Mouse (Mus musculus): ENCODE data around the gene Cd8b1.

GRCm38 (mm10) chr6:71279418-71279817, 43.2 kb upstream of the Cd8b1 start:
- TF ChIP-seq POLR2A (IDR thresholded peaks at IDR 0.05; ENCODE audit: borderline replicate concordance, insufficient read depth, low read length) (no peak), CTCF (IDR thresholded peaks at IDR 0.05; ENCODE audit: borderline replicate concordance, insufficient read depth, low read depth, low read length) (no peak)

All from cerebellum, adult 2 months (tissue).